Mouse (Mus musculus) thymus, adult 2 months (tissue): Measurements from ENCODE around the gene Nrp1.

Experiments used
- CTCF ChIP-seq: fragments of 200-500 bp; IDR thresholded peaks from 2 replicates; pipeline ENCODE4 v1.5.1; 2012; ENCODE audit warnings: mild to moderate bottlenecking, control low read depth, low read length, moderate library complexity, borderline replicate concordance; ENCODE audit not compliant: control insufficient read depth, poor library complexity, insufficient read depth; ENCODE audit errors: extremely low read depth
- POLR2A ChIP-seq: fragments of 200-500 bp; IDR thresholded peaks from 2 replicates; pipeline ENCODE4 v1.6.1; 2012; ENCODE audit warnings: mild to moderate bottlenecking, low read length, control low read depth, moderate library complexity; ENCODE audit not compliant: control insufficient read depth, poor library complexity, insufficient read depth; ENCODE audit errors: extremely low read depth

DNA sequence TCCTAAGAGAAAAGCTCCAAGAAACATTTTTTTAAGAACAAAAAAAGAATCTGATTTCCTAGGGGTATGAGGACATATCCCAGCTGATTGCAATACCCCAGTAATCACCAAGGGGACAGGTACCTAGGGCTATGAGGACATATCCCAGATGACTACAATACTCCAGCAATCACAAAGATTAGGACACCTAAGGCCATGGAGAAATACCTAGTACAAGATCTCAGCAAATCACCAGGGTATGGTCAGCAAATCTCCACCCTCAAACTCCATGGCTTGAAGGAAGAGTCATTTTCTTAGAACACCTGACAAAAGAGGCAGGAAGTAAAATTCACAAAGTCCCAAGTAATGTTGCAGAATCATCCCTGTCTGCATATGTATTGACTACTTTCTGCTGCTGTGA, 32.4 kb downstream of the Nrp1 start:
- TF ChIP-seq CTCF, result no peak
- no peak for TF ChIP-seq POLR2A
